Mouse (Mus musculus) neural tube, embryonic 14.5 days (tissue): ENCODE measurements at regions not wholly inside any gene's neighbourhood (a gene's known extent, or its start where the extent isn't known, plus 50 kb on each side); places are given as distances from the start of the nearest gene placed in this dataset.

Experiments
- ATAC-seq: fragments of 200-750 bp; cut with Nextera tagmentation; 2 replicates; pipeline ENCODE4 v1.8.0; 2017; ENCODE audit warnings: low read depth, mild to moderate bottlenecking, moderate TSS enrichment, moderate library complexity
- H3K27ac ChIP-seq: fragments of 300-500 bp; sonication (generic); 2 replicates; pipeline ENCODE4 v1.5.1; 2014; ENCODE audit warnings: low read depth, mild to moderate bottlenecking, control low read depth, low read length, moderate library complexity, mixed read lengths
- H3K27me3 ChIP-seq: fragments of 300-500 bp; sonication (generic); 2 replicates; pipeline ENCODE4 v1.6.1; 2014; ENCODE audit warnings: low read length; ENCODE audit not compliant: control insufficient read depth, insufficient read depth
- H3K36me3 ChIP-seq: fragments of 300-500 bp; sonication (generic); 2 replicates; pipeline ENCODE4 v1.6.1; 2014; ENCODE audit warnings: low read length, mixed read lengths; ENCODE audit not compliant: control insufficient read depth, insufficient read depth
- H3K4me1 ChIP-seq: fragments of 300-500 bp; sonication (generic); 2 replicates; pipeline ENCODE4 v1.6.1; 2014; ENCODE audit warnings: low read length; ENCODE audit not compliant: control insufficient read depth, insufficient read depth
- H3K4me2 ChIP-seq: fragments of 300-500 bp; sonication (generic); 2 replicates; pipeline ENCODE4 v1.6.1; 2014; ENCODE audit warnings: mild to moderate bottlenecking, low read depth, low read length, control low read depth
- H3K4me3 ChIP-seq: fragments of 300-500 bp; sonication (generic); 2 replicates; pipeline ENCODE4 v1.5.1; 2014; ENCODE audit warnings: low read depth, low read length, control low read depth, mixed read lengths
- H3K9ac ChIP-seq: fragments of 300-500 bp; sonication (generic); replicated peaks from 2 replicates; pipeline ENCODE4 v1.6.1; 2014; ENCODE audit warnings: low read depth, mild to moderate bottlenecking, control low read depth, low read length, mixed read lengths
- H3K9me3 ChIP-seq: fragments of 300-500 bp; sonication (generic); 2 replicates; pipeline ENCODE4 v1.6.1; 2016; ENCODE audit warnings: low read length; ENCODE audit not compliant: control insufficient read depth
- WGBS: fragments of 180-500 bp; shearing (Covaris S2); extraction: QIAGEN DNeasy Blood & Tissue Kit; methylation state at CpG from one replicate; pipeline ENCODE4 v1.1.7; 2014; 5-methylcytosine and 5-hydroxymethylcytosine counted together

DNA sequence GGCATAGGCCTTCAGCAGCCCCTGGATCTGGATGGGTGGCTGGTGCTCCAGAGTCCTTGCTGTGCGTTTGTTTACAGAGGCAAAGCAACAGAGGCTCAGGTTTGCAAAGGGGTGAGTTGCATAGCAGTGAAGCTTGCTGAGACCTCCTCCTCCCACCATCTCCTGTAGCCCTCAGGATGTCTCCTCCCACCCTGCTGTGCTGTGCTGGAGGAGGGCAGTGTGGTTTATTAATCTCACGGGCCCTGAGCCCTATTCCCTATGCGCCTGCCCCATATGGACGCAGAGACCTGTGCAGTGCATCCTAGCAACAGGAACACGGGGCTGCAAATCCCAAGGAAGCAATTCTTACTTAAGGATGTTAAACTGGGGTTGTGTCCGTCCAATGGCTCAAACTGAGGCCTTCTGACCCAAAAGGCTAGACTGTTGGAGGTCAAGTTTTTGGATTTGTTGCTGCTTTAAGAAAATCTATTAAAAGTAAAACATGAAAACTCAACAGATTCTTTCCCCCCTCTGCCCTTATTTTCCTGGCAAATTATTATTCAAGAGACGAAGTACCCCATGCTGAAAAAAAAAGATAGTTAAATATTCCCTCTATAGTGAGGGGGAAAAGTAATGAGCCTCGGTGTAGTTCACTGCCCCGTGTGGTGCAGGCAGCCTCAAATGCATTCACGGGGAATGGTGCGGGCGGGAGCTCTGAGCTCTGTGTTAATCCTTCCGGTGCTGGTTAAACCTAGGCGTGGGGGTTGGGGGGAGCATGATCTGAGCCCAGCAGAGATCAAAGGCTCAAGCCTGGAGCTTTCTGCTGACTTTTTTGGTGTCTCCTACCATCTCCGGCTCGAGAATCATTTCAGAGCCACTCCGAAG lies 297.8 kb downstream of the Cdh26 start:
- 0 out of 2 replicates have a peak, but pooled peaks have one; percentile 34 for ATAC-seq
- 3% methylated on average over 17 of the region's 17 CpGs for WGBS
- Histone ChIP-seq H3K4me2 (peak overlapping the region; percentile 25; the same call in 1 of the 2 replicates), H3K27me3 (no peaks in the 10 kb centered on the region), H3K27ac (no peak overlapping the region), H3K36me3 (no peaks in the 10 kb centered on the region), H3K4me3 (no peak overlapping the region), H3K4me1 (peaks cover 10% of the 10 kb centered on the region; the same call in 1 of the 2 replicates), H3K9me3 (no peaks in the 10 kb centered on the region), H3K9ac (no peak overlapping the region)

DNA sequence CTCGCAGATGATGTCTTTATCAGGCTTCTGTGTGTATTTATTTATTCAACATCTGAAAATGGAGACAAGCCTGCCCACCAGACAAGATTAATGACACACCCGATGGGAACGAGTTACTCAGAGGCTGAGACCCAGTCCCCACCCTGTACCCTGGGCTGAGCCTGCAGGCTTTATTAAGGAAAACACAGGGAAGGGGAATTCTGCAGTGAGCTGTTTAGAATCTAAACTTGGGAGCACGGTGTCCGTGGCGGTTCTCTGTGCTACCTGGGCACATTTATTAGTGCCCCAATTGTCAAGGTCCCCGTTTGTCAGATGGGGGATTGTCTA lies 298.4 kb downstream of the Cdh26 start:
- Histone ChIP-seq H3K27ac (no peak overlapping the region), H3K9ac (no peak overlapping the region)

DNA sequence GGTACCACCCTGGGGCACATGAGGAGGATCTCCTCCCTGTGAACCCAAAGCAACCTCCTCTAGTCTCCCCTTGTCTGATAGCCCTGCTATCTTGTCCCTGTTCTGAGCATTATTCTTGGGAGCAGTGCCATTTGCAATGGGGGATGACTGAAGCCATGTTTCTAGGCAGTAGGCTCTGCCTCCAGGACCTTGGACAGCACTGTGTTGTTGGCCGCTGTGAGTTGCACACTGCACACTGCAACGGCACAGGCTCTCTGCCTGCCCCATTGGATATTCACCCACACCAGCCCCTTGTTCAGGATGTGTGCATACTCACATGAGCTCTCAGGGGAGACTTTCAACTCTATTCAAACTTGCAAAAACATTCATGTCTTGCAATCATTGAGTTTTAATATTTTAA lies 304.8 kb downstream of the Cdh26 start:
- Histone ChIP-seq H3K4me2 (no peak overlapping the region), H3K9ac (no peak overlapping the region), H3K9me3 (no peaks in the 10 kb centered on the region; the same call in 1 of the 2 replicates), H3K4me3 (no peak overlapping the region), H3K4me1 (no peaks in the 10 kb centered on the region), H3K36me3 (no peaks in the 10 kb centered on the region), H3K27ac (no peak overlapping the region), H3K27me3 (no peaks in the 10 kb centered on the region)
- ATAC-seq: no peak
- WGBS: 20% methylated on average over 2 of the region's 2 CpGs

More for the DNA sequence above, 298.4 kb downstream of the Cdh26 start:
- Histone ChIP-seq H3K4me1 (peaks cover 10% of the 10 kb centered on the region; the same call in 1 of the 2 replicates), H3K27me3 (no peaks in the 10 kb centered on the region), H3K36me3 (no peaks in the 10 kb centered on the region), H3K4me2 (peak overlapping the region; percentile 25; the same call in 1 of the 2 replicates), H3K9me3 (no peaks in the 10 kb centered on the region), H3K4me3 (no peak overlapping the region)
- ATAC-seq: no peak
- 4% methylated on average over 7 of the region's 7 CpGs for WGBS

DNA sequence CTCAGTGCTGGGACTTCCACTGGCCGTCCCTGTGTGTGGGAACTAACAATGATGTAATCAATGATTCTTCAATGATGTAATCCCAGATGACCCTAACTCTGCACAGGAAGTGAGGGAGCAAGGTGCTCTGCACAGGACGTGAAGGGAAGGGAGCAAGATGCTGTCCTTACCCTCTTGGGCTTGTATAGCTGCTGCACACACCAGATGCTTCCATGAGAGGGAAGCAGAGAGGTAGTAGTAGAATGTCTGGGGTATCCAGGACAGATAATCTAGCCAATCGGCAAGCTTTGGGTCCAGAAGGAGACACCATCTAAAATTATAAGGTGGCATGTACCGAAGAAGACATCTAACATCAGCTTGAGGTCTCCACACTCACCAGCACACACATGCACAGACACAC lies 314.3 kb downstream of the Cdh26 start:
- Histone ChIP-seq H3K27me3 (no peaks in the 10 kb centered on the region), H3K4me2 (no peak overlapping the region), H3K4me3 (no peak overlapping the region), H3K4me1 (no peaks in the 10 kb centered on the region), H3K9ac (no peak overlapping the region), H3K27ac (no peak overlapping the region), H3K36me3 (no peaks in the 10 kb centered on the region), H3K9me3 (no peaks in the 10 kb centered on the region)
- no peak for ATAC-seq
- WGBS: 81% methylated on average over 4 of the region's 4 CpGs

DNA sequence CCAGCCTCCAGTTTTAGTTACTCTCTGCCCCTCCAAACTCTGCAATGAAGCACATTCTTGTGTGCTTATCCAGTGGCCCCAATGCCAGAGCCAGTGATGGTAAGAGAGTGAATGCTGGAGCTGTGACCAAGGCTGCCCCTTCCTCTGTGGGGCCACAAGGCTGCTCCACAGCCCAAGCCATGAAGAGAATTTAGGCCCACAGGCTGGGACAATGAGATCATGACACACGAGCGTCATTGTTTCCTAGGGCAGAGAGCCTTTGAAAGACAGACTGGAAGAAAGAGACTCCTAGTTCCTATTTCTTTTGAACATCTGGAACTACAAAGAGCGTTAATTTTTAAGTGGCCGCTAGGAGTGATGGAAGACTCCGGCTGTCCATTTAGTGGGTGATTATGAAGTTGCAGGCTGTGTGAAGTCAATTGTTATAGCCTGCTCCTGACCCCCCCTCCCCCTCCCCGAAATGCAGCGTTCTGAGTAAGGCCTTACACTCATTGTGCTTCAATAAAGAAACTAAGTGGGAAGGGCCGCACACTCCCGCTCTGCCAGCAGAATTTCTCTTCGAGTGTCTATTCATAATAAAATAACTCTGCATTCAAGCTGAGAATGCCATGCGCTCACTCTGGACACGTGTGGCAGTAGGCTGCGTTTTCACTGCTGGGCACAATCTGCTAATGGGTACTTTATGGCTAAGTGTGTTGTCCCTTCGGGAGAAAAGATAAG lies 315.1 kb downstream of the Cdh26 start:
- no peaks in the 10 kb centered on the region for H3K9me3 ChIP-seq
- no peak overlapping the region for H3K4me3 ChIP-seq
- 23% methylated on average over 14 of the region's 14 CpGs for WGBS
- no peak overlapping the region for H3K4me2 ChIP-seq
- no peak for ATAC-seq
- H3K4me1 ChIP-seq: no peaks in the 10 kb centered on the region
- no peak overlapping the region for H3K9ac ChIP-seq
- H3K36me3 ChIP-seq: no peaks in the 10 kb centered on the region
- H3K27me3 ChIP-seq: no peaks in the 10 kb centered on the region
- no peak overlapping the region for H3K27ac ChIP-seq

DNA sequence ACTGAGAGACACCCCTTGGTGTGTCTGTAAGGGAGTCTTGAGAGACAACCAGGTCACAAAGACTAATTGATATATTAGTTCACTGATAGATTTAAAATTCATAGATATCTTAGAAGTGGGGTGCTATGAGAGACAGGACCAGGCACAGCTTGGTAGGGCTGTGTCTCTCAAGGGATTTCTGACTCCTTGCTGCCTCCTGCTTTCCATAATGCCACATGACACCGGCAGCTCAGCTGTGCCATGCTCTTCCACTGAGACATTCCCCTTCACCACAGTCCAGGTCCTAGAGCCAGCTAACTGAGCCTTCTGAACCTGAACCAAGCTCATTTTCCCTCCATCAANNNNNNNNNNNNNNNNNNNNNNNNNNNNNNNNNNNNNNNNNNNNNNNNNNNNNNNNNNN lies 320.9 kb downstream of the Cdh26 start:
- Histone ChIP-seq H3K4me1 (no peaks in the 10 kb centered on the region), H3K27ac (no peak overlapping the region), H3K9ac (no peak overlapping the region), H3K4me3 (no peak overlapping the region), H3K9me3 (no peaks in the 10 kb centered on the region), H3K27me3 (no peaks in the 10 kb centered on the region), H3K4me2 (no peak overlapping the region), H3K36me3 (no peaks in the 10 kb centered on the region)
- 80% methylated on average over 1 of the region's 1 CpGs for WGBS
- ATAC-seq: no peak

DNA sequence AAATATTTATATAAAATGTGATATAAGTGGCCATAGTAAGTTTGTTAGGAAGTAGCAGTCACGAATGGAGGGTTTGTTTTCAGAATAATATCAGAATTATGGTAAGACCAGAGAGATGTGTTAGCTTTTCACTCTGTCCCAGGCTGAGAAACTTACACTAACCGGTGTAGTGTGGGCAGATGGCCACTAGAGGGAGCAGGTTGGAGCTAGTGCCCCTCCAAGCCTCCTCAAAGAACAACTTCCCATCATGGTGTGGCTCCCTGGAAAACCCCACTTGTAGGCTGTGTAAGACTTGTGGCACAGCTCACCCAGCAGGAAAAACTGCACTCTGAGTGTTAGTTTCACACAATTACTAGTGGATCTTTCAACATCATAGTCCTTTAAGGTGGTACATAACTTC lies 328.0 kb downstream of the Cdh26 start:
- 0 out of 2 replicates have a peak, but pooled peaks have one; percentile 51 for ATAC-seq
- no peaks in the 10 kb centered on the region for H3K27me3 ChIP-seq
- H3K36me3 ChIP-seq: no peaks in the 10 kb centered on the region
- no peaks in the 10 kb centered on the region for H3K9me3 ChIP-seq
- no peak overlapping the region for H3K9ac ChIP-seq
- H3K27ac ChIP-seq: no peak overlapping the region
- H3K4me2 ChIP-seq: no peak overlapping the region
- no peak overlapping the region for H3K4me3 ChIP-seq
- WGBS: 5% methylated on average over 2 of the region's 2 CpGs
- H3K4me1 ChIP-seq: no peaks in the 10 kb centered on the region

DNA sequence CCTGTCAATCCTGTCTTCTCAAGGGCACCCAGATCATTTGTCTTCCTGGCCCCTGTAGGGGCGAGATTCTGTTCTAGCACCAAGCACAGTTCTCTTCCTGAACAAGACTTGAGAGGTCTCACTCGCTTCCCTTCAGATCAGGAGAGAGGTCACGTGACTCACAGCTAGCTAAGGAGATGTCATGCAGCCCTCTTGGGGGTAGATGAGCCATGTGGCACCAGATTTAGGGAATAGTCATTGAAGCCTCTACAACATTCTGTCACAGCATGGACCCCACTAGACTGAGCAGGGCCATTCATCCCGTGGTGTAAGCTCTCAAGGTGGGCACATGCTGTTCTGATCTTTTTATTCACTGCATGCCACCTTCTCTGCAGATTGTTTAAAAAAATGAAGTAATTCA lies 338.2 kb downstream of the Cdh26 start:
- Histone ChIP-seq H3K27me3 (no peaks in the 10 kb centered on the region), H3K9ac (no peak overlapping the region), H3K27ac (no peak overlapping the region), H3K36me3 (no peaks in the 10 kb centered on the region), H3K4me2 (no peak overlapping the region), H3K9me3 (no peaks in the 10 kb centered on the region), H3K4me1 (no peaks in the 10 kb centered on the region), H3K4me3 (no peak overlapping the region)
- WGBS: 75% methylated on average over 4 of the region's 4 CpGs
- ATAC-seq: no peak

DNA sequence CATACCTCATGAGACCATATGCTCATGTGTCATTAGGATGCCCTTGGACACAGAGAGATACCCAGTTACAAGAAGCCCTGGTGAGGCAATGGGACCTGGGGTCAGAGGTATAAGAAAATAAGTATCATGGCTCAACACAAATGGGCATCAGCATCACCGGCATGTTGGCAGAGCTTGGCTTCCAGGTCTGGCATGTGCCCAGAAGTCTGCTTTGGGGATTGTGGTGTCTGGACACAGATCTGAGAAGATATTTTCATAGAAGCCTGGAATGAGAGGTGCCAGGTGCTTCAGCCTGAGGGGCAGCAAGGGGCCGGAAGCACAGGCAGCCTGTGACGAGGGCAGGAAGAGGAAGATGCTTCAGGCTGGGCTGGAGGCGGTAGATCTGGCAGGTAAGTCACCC lies 338.7 kb downstream of the Cdh26 start:
- Histone ChIP-seq H3K4me2 (no peak overlapping the region), H3K4me1 (no peaks in the 10 kb centered on the region), H3K27ac (no peak overlapping the region), H3K27me3 (no peaks in the 10 kb centered on the region), H3K36me3 (no peaks in the 10 kb centered on the region), H3K9ac (no peak overlapping the region), H3K9me3 (no peaks in the 10 kb centered on the region), H3K4me3 (no peak overlapping the region)
- ATAC-seq: no peak
- WGBS: 91% methylated on average over 4 of the region's 4 CpGs
